Mouse (Mus musculus): Measurements from ENCODE around the gene Car3.

GRCm38 (mm10) chr3:14861787-14862186 lies 1.5 kb upstream of the Car3 start:
- TF ChIP-seq EP300 (IDR thresholded peaks at IDR 0.05; ENCODE audit: low read depth) (no peak), CTCF (IDR thresholded peaks at IDR 0.05; ENCODE audit: low read depth) (no peak)

Data from liver, postnatal 0 days (tissue).